Mouse (Mus musculus): ENCODE results near the gene Defb39. TPM values are rescaled to one million over a fixed set of nuclear protein-coding genes. Genes with fewer than 3 reads are reported as not detected.

The Defb39 gene
- not detected for total RNA-seq (2021)
- long read RNA-seq, experiment 1 = 0 reads
- long read RNA-seq, experiment 2 = 0 reads

GRCm38 (mm10) chr8:19064710-19065109 is at the start of gene Defb39:
Defb39 (minus strand) TSS chr8:19064810.
- no peak for DNase-seq (ENCODE audit: low spot score)

- DNase-seq (ENCODE audit: low spot score) = no peak
These were observed 1.4 kb upstream of the Defb39 start for GRCm38 (mm10) chr8:19066013-19066412.

GRCm38 (mm10) chr8:19062891-19063290 is 1.7 kb downstream of the Defb39 start:
- no peak for DNase-seq (ENCODE audit: low spot score)

- no peak for DNase-seq (ENCODE audit: low spot score)
These were observed 19.4 kb downstream of the Defb39 start for GRCm38 (mm10) chr8:19045242-19045641.

- no peak for DNase-seq (ENCODE audit: low spot score)
These were observed 38.1 kb downstream of the Defb39 start, which contains the start of gene Defb38 for GRCm38 (mm10) chr8:19026466-19026865. Defb38 (minus strand) TSS chr8:19026566.

Other genes starting within 250 kb of the Defb39 start
- gene Defb40, start 86.6 kb downstream of the Defb39 start, total RNA-seq (2021) = not detected
- gene Defb37, start 73.8 kb downstream of the Defb39 start, total RNA-seq (2021) = not detected
- gene Defb38, start 38.2 kb downstream of the Defb39 start, total RNA-seq (2021) = not detected
- not detected for gene Defb12, start 50.0 kb upstream of the Defb39 start, total RNA-seq (2021)
- not detected for gene Defb34, start 58.9 kb upstream of the Defb39 start, total RNA-seq (2021)
- gene Gm45826, start 76.0 kb upstream of the Defb39 start, total RNA-seq (2021) = not detected
- gene Defb14, start 129.5 kb upstream of the Defb39 start, total RNA-seq (2021) = not detected
- gene Defb4, start 133.9 kb upstream of the Defb39 start, total RNA-seq (2021) = not detected
- not detected for gene Defb6, start 160.7 kb upstream of the Defb39 start, total RNA-seq (2021)
- gene Defb46, start 175.1 kb upstream of the Defb39 start, total RNA-seq (2021) = not detected
- gene Defb5, start 182.8 kb upstream of the Defb39 start, total RNA-seq (2021) = not detected
- gene Defb3, start 228.6 kb upstream of the Defb39 start, total RNA-seq (2021) = not detected